Mouse (Mus musculus): ENCODE data around the gene Fam24a.

Fam24a gene

GRCm38 (mm10) chr7:131333564-131333963 is at the start of gene Fam24a:
Gene Fam24a (plus strand): TSS chr7:131333864.
- in situ Hi-C loops (cut with MboI; ENCODE audit: low pct_unique_long_range_greater_than_20kb in 1 of 2, low sequenced_read_pairs in 2 of 2, unreplicated experiment in 1 of 2) = no loop called here

GRCm38 (mm10) chr7:131297151-131297550 is 36.5 kb upstream of the Fam24a start:
- in situ Hi-C loops (cut with MboI; ENCODE audit: low pct_unique_long_range_greater_than_20kb in 1 of 2, low sequenced_read_pairs in 2 of 2, unreplicated experiment in 1 of 2) = no loop called here

GRCm38 (mm10) chr7:131303340-131303739 is 30.3 kb upstream of the Fam24a start:
- in situ Hi-C loops (cut with MboI; ENCODE audit: low pct_unique_long_range_greater_than_20kb in 1 of 2, low sequenced_read_pairs in 2 of 2, unreplicated experiment in 1 of 2) = no loop called here

GRCm38 (mm10) chr7:131306733-131307132 is 26.9 kb upstream of the Fam24a start:
- in situ Hi-C loops (cut with MboI; ENCODE audit: low pct_unique_long_range_greater_than_20kb in 1 of 2, low sequenced_read_pairs in 2 of 2, unreplicated experiment in 1 of 2) = no loop called here

GRCm38 (mm10) chr7:131314493-131314892 is 19.2 kb upstream of the Fam24a start:
- in situ Hi-C loops (cut with MboI; ENCODE audit: low pct_unique_long_range_greater_than_20kb in 1 of 2, low sequenced_read_pairs in 2 of 2, unreplicated experiment in 1 of 2) = no loop called here

DNA sequence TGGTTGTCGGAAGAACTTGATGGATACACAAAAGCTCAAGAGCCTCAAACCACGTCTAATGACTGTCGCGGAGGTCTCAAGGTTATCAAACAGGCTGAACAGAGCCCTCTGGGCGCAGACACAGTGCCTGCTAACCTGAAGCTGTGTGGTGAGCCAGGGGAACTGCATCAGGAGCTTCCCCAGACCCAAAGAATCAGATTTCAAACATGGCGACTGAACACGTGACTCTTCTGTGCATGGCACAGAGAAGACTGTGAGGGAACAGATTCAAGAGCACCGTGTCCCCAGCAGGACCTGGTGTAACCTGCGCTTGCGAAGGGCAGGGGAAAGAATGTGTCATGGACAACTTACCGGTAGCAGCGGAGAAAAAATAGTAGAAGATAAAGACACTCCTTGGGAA is 16.1 kb upstream of the Fam24a start:
- in situ Hi-C loops (cut with MboI; ENCODE audit: low pct_unique_long_range_greater_than_20kb in 1 of 2, low sequenced_read_pairs in 2 of 2, unreplicated experiment in 1 of 2) = no loop called here

DNA sequence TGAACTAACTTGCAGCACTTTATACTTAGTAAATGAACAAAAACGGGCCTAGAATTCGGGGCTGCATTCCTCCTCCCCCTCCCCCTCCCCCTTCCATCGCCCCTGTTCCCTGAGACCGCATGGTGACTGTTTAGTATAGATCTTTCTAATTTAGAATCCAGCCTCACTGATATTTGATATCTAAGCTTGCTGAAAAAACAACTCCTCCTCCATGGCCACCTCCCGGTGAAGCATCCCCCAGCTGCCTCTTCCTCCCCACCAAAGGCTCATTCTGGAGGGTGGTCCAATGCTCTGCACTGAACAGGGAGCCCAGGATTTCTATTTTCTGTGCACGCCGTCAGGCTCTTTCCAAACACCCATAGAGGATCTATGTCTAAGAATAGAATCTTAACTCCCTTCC is 15.3 kb upstream of the Fam24a start:
- in situ Hi-C loops (cut with MboI; ENCODE audit: low pct_unique_long_range_greater_than_20kb in 1 of 2, low sequenced_read_pairs in 2 of 2, unreplicated experiment in 1 of 2) = no loop called here

- in situ Hi-C loops (cut with MboI; ENCODE audit: low pct_unique_long_range_greater_than_20kb in 1 of 2, low sequenced_read_pairs in 2 of 2, unreplicated experiment in 1 of 2) = no loop called here
These were observed 11.5 kb upstream of the Fam24a start, which contains the start of gene Cuzd1 for GRCm38 (mm10) chr7:131322192-131322591. Gene Cuzd1 (minus strand): TSS chr7:131322292.

- in situ Hi-C loops (cut with MboI; ENCODE audit: low pct_unique_long_range_greater_than_20kb in 1 of 2, low sequenced_read_pairs in 2 of 2, unreplicated experiment in 1 of 2) = no loop called here
These were observed 6.6 kb upstream of the Fam24a start for GRCm38 (mm10) chr7:131327054-131327453.

DNA sequence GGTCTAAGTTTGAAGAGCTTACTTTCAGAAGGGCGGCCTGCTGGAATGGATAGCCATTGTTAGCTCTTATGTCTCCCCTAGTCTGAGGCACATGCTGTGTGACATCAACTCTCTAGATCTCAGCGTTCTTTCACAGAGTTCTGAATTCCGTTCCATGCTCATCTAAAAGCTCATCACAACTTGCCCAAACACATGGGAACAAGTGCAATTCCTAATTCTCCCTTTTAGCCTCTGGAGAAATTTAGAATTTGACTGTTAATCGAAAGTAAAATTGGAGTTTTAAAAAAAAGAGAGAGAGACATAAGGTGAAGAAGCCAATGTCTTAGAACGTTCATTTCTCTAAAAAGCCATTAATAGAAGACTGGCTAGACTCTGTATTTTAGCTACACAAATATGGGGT is 4.2 kb upstream of the Fam24a start, which contains the start of gene Fam24b:
Gene Fam24b (minus strand): TSS at position 101 of the 400 bp plus-strand sequence.
- in situ Hi-C loops (cut with MboI; ENCODE audit: low pct_unique_long_range_greater_than_20kb in 1 of 2, low sequenced_read_pairs in 2 of 2, unreplicated experiment in 1 of 2) = no loop called here

- in situ Hi-C loops (cut with MboI; ENCODE audit: low pct_unique_long_range_greater_than_20kb in 1 of 2, low sequenced_read_pairs in 2 of 2, unreplicated experiment in 1 of 2) = no loop called here
These were observed 2.0 kb upstream of the Fam24a start for GRCm38 (mm10) chr7:131331688-131332087.

- in situ Hi-C loops (cut with MboI; ENCODE audit: low pct_unique_long_range_greater_than_20kb in 1 of 2, low sequenced_read_pairs in 2 of 2, unreplicated experiment in 1 of 2) = no loop called here
These were observed 3.9 kb downstream of the Fam24a start for GRCm38 (mm10) chr7:131337502-131338068.

GRCm38 (mm10) chr7:131345856-131346541 is 12.3 kb downstream of the Fam24a start:
- in situ Hi-C loops (cut with MboI; ENCODE audit: low pct_unique_long_range_greater_than_20kb in 1 of 2, low sequenced_read_pairs in 2 of 2, unreplicated experiment in 1 of 2) = no loop called here

DNA sequence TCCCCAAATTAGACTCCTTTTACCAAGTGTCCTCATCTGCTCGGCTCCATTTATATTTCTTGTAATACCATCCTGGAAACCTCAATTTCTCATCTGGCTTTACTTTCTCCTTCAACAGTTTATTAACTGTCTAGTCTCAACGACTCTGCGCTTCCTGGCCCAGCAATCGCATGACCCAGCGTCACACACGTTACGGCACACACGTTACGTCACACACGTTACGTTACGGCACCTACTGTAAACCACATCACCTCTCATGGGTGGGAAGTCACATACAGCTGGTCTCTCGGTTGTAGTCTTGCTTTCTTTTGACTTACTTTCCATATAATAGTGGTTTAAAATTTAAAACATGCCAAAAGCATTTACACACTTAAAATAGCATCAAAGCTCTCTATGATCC is 22.4 kb downstream of the Fam24a start:
- in situ Hi-C loops (cut with MboI; ENCODE audit: low pct_unique_long_range_greater_than_20kb in 1 of 2, low sequenced_read_pairs in 2 of 2, unreplicated experiment in 1 of 2) = no loop called here

DNA sequence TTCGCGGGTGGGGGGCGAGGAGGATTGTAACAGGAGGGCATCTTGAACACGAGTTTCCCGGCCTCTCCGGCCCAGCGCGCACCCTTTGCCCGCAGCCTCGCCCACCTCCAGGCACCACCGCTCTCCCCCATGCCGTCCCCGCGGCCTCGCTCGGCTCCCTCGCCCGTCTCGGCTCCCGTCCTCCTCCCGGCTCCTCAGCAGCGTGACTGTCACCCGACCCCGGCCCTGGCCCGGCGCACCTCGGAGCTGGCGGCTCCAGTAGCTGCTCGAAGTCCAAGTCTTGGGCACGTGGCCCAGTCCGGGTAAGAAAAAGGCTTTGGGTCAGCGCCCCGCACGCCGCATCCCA is 28.6 kb downstream of the Fam24a start:
- in situ Hi-C loops (cut with MboI; ENCODE audit: low pct_unique_long_range_greater_than_20kb in 1 of 2, low sequenced_read_pairs in 2 of 2, unreplicated experiment in 1 of 2) = no loop called here

DNA sequence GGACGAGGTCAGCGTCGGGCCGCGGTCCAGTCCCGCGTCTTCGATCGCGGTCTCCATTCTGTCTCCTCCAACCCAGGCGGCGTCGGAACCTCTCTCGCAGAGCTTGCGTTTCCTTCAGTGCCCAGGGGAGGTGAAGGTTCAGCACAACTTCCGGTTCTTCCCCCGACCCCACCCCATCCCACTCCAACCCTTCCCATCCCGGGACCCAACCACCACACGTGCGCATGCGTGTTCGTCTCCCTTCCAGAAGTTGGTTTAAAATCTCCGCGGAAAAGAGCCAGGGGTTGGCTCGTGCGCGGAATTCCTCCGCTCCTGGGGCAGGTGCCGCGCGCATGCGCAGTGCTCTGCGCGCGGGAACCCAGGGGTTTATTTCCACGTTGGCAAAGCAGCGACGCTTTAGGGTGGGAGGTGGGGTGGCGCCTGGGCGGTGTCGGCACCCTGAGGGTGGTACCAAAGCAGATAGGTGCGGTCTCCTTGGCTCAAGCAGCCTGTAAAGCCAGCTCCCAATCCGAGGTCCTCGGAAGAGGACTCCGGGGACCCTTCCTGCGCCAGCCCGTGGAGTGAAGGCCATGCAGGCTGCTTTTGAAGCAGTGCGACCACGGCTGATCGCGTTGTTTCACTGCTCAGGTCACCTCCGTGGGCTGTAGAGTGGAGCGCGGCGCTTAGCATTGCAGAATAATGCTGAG is 29.1 kb downstream of the Fam24a start, which contains the start of gene 2310057M21Rik:
Gene 2310057M21Rik (minus strand): TSS at position 145 of the 686 bp plus-strand sequence.
- in situ Hi-C loops (cut with MboI; ENCODE audit: low pct_unique_long_range_greater_than_20kb in 1 of 2, low sequenced_read_pairs in 2 of 2, unreplicated experiment in 1 of 2) = no loop called here

- in situ Hi-C loops (cut with MboI; ENCODE audit: low pct_unique_long_range_greater_than_20kb in 1 of 2, low sequenced_read_pairs in 2 of 2, unreplicated experiment in 1 of 2) = no loop called here
These were observed 30.5 kb downstream of the Fam24a start for GRCm38 (mm10) chr7:131364131-131364530.

- in situ Hi-C loops (cut with MboI; ENCODE audit: low pct_unique_long_range_greater_than_20kb in 1 of 2, low sequenced_read_pairs in 2 of 2, unreplicated experiment in 1 of 2) = no loop called here
These were observed 37.2 kb downstream of the Fam24a start, which contains the start of gene Pstk for GRCm38 (mm10) chr7:131370648-131371469. Gene Pstk (plus strand): TSS chr7:131371141.

GRCm38 (mm10) chr7:131371470-131371860 is 37.8 kb downstream of the Fam24a start:
- in situ Hi-C loops (cut with MboI; ENCODE audit: low pct_unique_long_range_greater_than_20kb in 1 of 2, low sequenced_read_pairs in 2 of 2, unreplicated experiment in 1 of 2) = no loop called here

Data from mouse embryonic stem cell (cell line).